Mouse (Mus musculus) layer of hippocampus, postnatal 25 days (tissue): Measurements from ENCODE around the gene Htra2. TPM values are rescaled to one million over a fixed set of nuclear protein-coding genes. Genes with fewer than 3 reads are reported as not detected.

Experiments
- DNase-seq, 2 experiments: peaks; one replicate each; pipeline ENCODE4 v3.0.0; 2022; ENCODE audit warnings: mixed read lengths in 2 of 2, low spot score in 1 of 2; ENCODE audit errors: extremely low spot score in 1 of 2
- total RNA-seq, 2 experiments: library from RNA; stranded (reverse); gene quantifications; 2 replicates each; pipeline ENCODE4 v1.2.3; 2021

Gene Htra2
- total RNA-seq, 2 experiments from 2014 or later: 51.8 to 52.7 TPM

- DNase-seq: no peak
These were observed 21.6 kb downstream of the Htra2 start, which contains the start of the genes Dok1 and Loxl3 for GRCm38 (mm10) chr6:83033249-83034185. Gene Dok1, minus strand, starts transcription at chr6:83033471. Gene Loxl3, plus strand, starts transcription at chr6:83034173.

GRCm38 (mm10) chr6:83032769-83033191 lies 22.3 kb downstream of the Htra2 start:
- no peak for DNase-seq

GRCm38 (mm10) chr6:83031921-83032590 lies 23.0 kb downstream of the Htra2 start:
- DNase-seq: no peak

GRCm38 (mm10) chr6:83031111-83031510 lies 24.0 kb downstream of the Htra2 start:
- no peak for DNase-seq

GRCm38 (mm10) chr6:83029777-83030176 lies 25.3 kb downstream of the Htra2 start:
- DNase-seq: no peak

GRCm38 (mm10) chr6:83027706-83028105 lies 27.4 kb downstream of the Htra2 start:
- no peak for DNase-seq

GRCm38 (mm10) chr6:83027293-83027692 lies 27.8 kb downstream of the Htra2 start:
- DNase-seq: no peak

DNA sequence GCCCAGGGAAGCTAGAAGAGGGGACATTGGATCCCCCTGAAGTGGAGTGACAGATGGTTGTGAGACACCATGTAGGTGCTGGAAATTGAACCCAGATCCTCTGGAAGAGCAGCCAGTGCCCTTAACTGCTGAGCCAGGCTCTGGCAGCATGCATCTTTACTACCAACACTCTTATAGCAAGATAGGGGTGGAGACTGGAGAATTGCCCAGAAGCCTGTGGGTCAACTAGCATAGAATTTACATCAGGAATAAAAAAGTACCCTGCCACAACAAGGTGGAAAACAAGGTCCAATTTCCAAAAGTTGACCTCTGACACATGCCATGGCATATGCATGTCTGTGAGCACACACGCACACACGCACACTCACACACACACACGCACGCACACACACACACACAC lies 29.9 kb downstream of the Htra2 start:
- no peak for DNase-seq

DNA sequence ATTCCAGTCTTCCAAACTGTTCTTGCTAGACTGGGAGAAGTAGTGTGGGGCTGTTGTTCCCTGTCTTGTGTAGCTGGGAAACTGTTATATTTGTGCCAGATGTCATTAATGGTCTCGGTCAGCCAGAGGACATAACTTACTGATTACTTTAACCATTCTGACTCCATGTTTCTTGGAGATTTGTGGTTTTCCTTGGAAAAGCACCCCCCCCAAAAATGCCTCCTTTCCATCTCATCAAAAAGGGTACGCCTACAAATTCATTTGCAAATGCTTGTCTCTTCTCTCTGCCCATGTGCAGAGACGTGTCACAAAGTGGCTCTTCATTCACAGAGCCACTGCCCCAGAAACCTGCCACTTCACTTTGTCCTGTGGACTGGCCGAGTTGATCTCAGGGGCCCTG lies 30.7 kb downstream of the Htra2 start:
- no peak for DNase-seq

- no peak for DNase-seq
These were observed 31.3 kb downstream of the Htra2 start for GRCm38 (mm10) chr6:83023786-83024185.

DNA sequence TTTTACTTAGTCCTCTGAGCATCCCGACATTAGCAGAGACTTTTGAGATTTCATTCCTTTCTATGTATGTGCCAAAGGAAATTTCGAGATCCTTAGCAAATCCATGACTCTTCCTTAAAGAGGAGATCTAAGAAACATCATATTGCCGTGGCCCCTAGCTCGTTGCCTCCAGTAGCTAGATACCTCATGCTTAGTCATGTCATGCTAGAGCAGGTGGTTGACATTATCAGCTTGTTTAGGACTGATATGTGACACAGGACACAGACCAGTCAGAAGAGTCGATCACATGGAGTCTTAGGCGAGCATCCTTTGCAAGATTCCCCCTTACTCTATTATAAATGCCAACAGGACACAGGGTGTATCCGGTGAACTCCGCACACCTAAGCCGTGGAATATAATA lies 32.1 kb downstream of the Htra2 start:
- no peak for DNase-seq

GRCm38 (mm10) chr6:83020836-83021593 lies 34.1 kb downstream of the Htra2 start:
- DNase-seq: no peak

DNA sequence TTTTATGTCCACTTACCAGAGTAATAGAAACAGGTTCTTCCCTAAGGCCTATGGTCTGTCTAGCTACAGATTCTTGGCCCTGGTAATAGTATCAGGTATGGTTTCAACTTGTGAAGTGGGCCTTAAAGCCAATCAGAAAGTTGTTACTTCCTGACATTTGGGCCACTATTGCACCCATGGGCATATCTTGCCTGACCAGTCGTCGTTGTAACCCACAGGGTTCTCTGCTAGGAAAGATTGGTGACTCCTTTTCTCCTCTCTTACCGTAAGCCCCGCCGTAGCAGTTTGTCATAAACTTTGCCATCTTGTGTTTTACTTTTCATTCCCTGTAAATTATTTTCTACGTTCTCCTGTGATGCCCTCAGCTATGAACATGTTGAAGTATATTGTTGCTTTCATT lies 35.0 kb downstream of the Htra2 start:
- no peak for DNase-seq

DNA sequence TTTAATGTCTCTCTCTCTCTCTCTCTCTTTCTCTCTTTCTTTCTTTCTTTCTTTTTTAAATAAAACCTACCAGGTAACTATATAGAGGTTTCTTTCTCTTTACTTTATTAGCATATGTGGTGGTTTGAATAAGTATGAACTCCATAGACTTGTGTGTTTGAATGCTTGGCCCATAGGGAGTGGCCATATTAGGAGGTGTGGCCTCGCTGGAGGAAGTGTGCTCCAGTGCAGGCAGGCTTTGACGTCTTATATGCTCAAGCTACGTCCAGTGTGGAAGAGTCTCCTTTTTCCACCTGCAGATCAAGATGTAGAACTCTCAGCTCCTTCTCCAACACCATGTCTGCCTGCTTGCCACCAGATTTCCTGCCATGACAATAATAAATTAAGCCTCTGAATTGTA lies 36.0 kb downstream of the Htra2 start:
- DNase-seq: no peak

DNA sequence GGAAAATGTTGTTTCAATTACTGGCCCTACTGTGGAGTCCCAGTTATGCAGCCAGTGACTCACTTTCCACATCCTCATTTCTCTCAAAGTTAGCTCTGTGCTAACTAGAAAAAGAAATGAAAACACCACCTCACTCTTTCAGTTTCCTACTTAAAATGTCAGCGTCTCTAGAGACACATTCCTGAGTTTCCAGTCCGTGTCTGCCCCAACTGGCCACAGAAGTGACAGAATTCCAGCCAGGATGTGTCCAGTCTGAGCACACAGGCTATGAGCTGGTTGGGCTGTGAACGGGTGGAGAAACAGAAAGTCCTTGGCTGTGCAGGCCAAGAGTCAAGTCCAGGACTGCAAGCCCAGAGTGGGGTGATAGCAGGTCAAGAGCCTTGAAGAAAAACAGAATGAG lies 37.9 kb downstream of the Htra2 start:
- no peak for DNase-seq

GRCm38 (mm10) chr6:83015749-83016148 lies 39.3 kb downstream of the Htra2 start:
- no peak for DNase-seq

DNA sequence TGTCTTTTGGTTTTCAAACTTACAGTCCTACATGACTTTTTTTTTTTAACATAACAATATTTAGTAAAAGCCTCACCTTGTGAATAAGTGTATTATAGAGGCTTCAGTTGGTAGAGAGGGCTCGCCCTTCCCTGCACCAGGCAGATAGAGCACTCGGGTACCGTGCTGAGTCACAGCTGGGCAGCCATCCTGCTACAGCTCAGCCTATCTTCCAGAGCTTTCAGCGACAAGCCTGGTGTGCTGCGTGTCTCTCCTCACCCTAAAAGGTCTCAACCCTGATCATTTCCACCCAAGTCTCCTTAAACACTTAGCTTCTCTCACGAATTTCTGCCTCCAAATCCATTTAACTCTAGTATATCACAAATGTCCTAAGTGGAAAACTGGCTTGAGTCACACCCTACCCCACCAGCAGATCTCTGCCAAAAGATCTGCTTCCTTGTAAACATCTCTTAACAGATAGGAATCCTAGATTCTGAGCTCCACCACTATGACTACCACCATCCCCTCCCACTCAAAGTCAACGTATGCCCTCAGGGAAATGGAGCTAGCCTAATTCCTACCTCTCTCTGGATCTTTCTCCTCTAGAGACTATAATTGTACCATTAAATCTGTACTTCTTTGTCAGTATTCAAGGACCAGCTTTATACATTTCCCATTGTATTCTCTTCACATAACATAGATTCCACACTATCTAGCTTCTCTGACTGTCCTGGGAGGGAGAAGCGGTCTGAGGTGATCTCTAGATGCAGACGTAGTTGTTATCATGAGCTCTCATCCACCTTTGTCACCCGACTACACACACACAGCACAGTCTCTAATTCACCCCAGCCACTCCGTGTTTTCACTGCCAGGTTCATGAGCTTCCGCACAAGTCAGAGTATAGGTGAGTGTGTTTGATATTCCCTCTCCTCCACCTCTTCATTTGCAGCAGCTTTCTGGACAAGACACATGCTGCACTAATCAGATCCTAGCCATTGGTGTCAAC lies 40.3 kb downstream of the Htra2 start:
- DNase-seq: no peak

DNA sequence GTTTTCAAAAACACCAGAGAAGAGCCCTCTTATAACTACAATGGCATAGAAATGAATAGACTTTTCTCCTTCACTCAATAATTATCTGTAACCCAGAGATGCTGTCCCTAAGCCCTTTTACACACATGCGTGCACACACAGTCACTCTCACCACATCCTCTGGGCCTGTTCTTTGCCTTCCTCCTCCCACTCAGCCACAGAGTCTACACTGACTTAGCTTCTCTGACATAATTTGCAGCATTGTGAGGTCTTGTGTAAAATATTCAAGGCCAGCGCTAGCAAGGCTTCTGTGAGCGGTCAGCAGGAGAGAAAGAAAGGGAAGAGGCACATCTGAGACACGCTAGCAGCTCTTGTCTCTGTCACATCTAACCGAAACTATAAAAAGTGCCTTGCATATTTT lies 41.6 kb downstream of the Htra2 start:
- no peak for DNase-seq

DNA sequence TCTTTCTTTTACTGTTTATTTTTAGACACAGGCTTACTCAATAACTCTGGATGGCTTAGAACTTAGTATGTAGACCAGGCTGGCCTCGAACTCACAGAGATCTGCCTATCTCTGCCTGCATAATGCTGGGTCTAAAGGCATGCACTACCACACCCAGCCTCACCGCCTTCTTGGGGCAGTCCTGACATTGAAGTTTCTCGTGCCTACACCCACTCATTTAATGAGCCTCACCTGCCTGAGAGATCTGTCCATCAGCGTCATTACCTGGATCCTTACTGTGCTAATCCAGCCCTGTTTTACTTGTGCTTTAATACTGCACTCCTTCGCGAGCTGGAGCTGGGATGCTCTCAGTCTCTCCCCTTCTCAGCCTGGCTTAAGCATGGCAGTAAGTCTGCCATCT lies 43.3 kb downstream of the Htra2 start:
- DNase-seq: no peak

GRCm38 (mm10) chr6:83011255-83011654 lies 43.8 kb downstream of the Htra2 start:
- DNase-seq: no peak
